Mouse (Mus musculus): Measurements from ENCODE around the gene Gpr182. TPM values are rescaled to one million over a fixed set of nuclear protein-coding genes. Genes with fewer than 3 reads are reported as not detected.

The Gpr182 gene
- total and polyA plus RNA-seq, 2 experiments from 2014 or later = 1.3 to 1.7 TPM

DNA sequence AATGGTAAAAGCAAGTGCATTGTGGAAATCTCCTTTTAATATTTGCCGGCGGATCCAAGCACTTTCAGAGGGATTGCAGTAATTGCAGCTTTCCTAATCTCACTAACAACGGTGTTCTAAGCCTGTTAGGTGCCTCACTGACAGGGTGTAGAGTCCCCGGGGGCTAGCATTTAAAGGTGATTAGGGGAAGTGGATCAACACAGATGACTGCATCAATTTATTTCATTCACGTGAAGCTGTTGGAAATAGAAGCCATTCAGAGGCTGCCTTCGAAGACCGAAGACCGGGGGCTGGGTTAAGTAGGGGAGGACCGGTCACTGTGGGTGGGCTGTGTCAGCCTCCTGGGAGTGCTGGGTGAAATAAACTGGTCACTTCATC is 20.6 kb downstream of the Gpr182 start:
- no peak for TF ChIP-seq CTCF (IDR thresholded peaks at IDR 0.05; ENCODE audit: low read depth)
- H3K36me3 ChIP-seq (ENCODE audit: insufficient read depth) = no peaks in the 10 kb centered on the region
- H3K9me3 ChIP-seq (ENCODE audit: low read length) = no peaks in the 10 kb centered on the region
- 6% methylated on average over 9 of the region's 9 CpGs for WGBS
- H3K9ac ChIP-seq = no peak overlapping the region
- H3K4me1 ChIP-seq (ENCODE audit: insufficient read depth) = no peaks in the 10 kb centered on the region
- no peak; the same call in 1 of the 2 replicates for ATAC-seq
- 0 out of 2 replicates have a peak, but pooled peaks cover 5% of the 10 kb centered on the region for H3K27me3 ChIP-seq (ENCODE audit: insufficient read depth, low read length)
- no peak overlapping the region for H3K4me2 ChIP-seq (ENCODE audit: low read depth)
- H3K27ac ChIP-seq (ENCODE audit: low read depth, low read length) = no peak overlapping the region
- no peak for DNase-seq
- no peak overlapping the region for H3K4me3 ChIP-seq (ENCODE audit: low read depth, low read length)

GRCm38 (mm10) chr10:127730285-127730932 is 21.1 kb downstream of the Gpr182 start:
- Histone ChIP-seq H3K4me2 (ENCODE audit: low read depth) (no peak overlapping the region), H3K27ac (ENCODE audit: low read depth, low read length) (no peak overlapping the region), H3K9ac (no peak overlapping the region), H3K27me3 (ENCODE audit: insufficient read depth, low read length) (0 out of 2 replicates have a peak, but pooled peaks cover 5% of the 10 kb centered on the region), H3K4me1 (ENCODE audit: insufficient read depth) (no peaks in the 10 kb centered on the region), H3K4me3 (ENCODE audit: low read depth, low read length) (no peak overlapping the region), H3K9me3 (ENCODE audit: low read length) (no peaks in the 10 kb centered on the region), H3K36me3 (ENCODE audit: insufficient read depth) (no peaks in the 10 kb centered on the region)
- WGBS = 45% methylated on average over 11 of the region's 11 CpGs
- TF ChIP-seq CTCF (IDR thresholded peaks at IDR 0.05; ENCODE audit: low read depth) = no peak
- DNase-seq = no peak
- ATAC-seq = no peak; the same call in 1 of the 2 replicates

DNA sequence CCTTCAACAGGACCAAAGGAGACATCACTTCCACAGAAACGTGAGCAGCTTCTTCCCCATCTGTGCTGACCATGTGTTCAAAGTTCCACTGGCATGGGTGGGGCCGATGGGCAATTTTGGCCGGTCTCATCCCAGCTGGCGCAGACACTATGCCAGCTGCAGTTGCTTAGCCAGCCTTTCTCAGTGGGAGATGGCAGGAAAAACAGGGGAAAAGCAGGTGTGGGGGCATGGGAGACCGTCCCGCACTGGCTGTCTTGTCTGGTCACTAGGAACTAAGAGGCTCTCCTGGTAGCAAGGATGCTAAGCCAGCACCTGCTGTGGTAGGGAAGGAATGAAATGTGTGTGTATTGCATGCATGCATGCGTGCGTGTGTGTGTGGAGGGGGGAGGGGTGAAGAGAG is 23.1 kb downstream of the Gpr182 start:
- Histone ChIP-seq H3K9me3 (ENCODE audit: low read length) (no peaks in the 10 kb centered on the region), H3K9ac (no peak overlapping the region), H3K4me3 (ENCODE audit: low read depth, low read length) (no peak overlapping the region), H3K36me3 (ENCODE audit: insufficient read depth) (no peaks in the 10 kb centered on the region), H3K4me2 (ENCODE audit: low read depth) (no peak overlapping the region), H3K27ac (ENCODE audit: low read depth, low read length) (no peak overlapping the region), H3K27me3 (ENCODE audit: insufficient read depth, low read length) (0 out of 2 replicates have a peak, but pooled peaks cover 5% of the 10 kb centered on the region), H3K4me1 (ENCODE audit: insufficient read depth) (no peaks in the 10 kb centered on the region)
- peak; percentile 39 for DNase-seq
- TF ChIP-seq CTCF (IDR thresholded peaks at IDR 0.05; ENCODE audit: low read depth) = no peak
- ATAC-seq = peak; percentile 10; the same call in 1 of the 2 replicates
- WGBS = 59% methylated on average over 8 of the region's 8 CpGs

DNA sequence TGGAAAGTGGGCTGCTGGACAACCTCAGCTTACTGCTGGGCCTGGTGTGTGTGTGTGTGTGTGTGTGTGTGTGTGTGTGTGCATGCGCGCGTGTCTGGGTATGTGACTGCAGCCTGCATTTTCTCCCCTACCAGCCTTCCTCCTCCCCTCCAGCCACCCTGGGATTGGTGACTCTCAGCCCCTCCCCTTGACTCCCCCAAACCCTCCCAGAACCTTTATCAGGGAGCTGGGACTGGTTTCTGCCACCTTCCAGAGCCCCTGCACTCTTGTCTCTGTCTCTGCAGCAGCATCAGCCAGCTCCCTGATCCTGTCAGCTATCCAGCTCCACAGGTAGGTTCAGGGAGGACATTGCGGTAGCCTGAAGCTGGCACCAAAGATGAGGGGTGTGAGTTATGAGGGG is 26.4 kb downstream of the Gpr182 start:
- TF ChIP-seq CTCF (IDR thresholded peaks at IDR 0.05; ENCODE audit: low read depth) = no peak
- H3K4me3 ChIP-seq (ENCODE audit: low read depth, low read length) = no peak overlapping the region
- H3K4me2 ChIP-seq (ENCODE audit: low read depth) = no peak overlapping the region
- H3K9me3 ChIP-seq (ENCODE audit: low read length) = no peaks in the 10 kb centered on the region
- no peak for ATAC-seq
- WGBS = 84% methylated on average over 4 of the region's 4 CpGs
- no peaks in the 10 kb centered on the region for H3K36me3 ChIP-seq (ENCODE audit: insufficient read depth)
- DNase-seq = no peak
- no peak overlapping the region for H3K9ac ChIP-seq
- no peak overlapping the region for H3K27ac ChIP-seq (ENCODE audit: low read depth, low read length)
- H3K4me1 ChIP-seq (ENCODE audit: insufficient read depth) = no peaks in the 10 kb centered on the region
- 0 out of 2 replicates have a peak, but pooled peaks cover 11% of the 10 kb centered on the region for H3K27me3 ChIP-seq (ENCODE audit: insufficient read depth, low read length)

DNA sequence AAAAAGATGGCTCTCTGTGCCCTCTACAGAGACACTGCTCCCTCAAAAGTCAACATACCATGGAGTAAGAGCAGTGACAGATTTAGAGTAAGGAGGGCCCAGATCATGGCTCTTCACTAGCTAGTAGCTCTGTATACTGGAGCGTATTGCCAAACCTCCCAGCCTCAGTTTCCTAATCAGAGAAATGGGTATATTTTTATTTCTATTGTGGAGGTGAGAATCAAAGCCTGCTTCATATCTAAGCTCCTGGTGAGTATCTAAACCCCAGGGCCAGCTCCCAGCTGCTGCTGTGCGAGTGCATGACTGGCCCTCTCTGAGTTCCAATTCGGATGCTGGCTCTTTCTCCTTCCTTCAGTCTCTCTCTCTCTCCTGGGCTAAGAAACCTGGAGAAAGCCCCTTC is 27.4 kb downstream of the Gpr182 start, which contains the start of gene Tac2:
TSS of gene Tac2 (plus strand) at position 301 of the 400 bp plus-strand sequence.
- H3K27me3 ChIP-seq (ENCODE audit: insufficient read depth, low read length) = 0 out of 2 replicates have a peak, but pooled peaks cover 6% of the 10 kb centered on the region
- H3K4me3 ChIP-seq (ENCODE audit: low read depth, low read length) = no peak within 1 kb of the TSS
- H3K36me3 ChIP-seq (ENCODE audit: insufficient read depth) = no peaks in the 10 kb centered on the region
- H3K4me2 ChIP-seq (ENCODE audit: low read depth) = no peak within 1 kb of the TSS
- no peak for TF ChIP-seq CTCF (IDR thresholded peaks at IDR 0.05; ENCODE audit: low read depth)
- ATAC-seq (no peak), DNase-seq (no peak)
- H3K9me3 ChIP-seq (ENCODE audit: low read length) = no peaks in the 10 kb centered on the region
- 80% methylated on average over 3 of the region's 3 CpGs for WGBS
- H3K9ac ChIP-seq = no peak within 1 kb of the TSS
- H3K27ac ChIP-seq (ENCODE audit: low read depth, low read length) = no peak within 1 kb of the TSS
- no peaks in the 10 kb centered on the region for H3K4me1 ChIP-seq (ENCODE audit: insufficient read depth)

DNA sequence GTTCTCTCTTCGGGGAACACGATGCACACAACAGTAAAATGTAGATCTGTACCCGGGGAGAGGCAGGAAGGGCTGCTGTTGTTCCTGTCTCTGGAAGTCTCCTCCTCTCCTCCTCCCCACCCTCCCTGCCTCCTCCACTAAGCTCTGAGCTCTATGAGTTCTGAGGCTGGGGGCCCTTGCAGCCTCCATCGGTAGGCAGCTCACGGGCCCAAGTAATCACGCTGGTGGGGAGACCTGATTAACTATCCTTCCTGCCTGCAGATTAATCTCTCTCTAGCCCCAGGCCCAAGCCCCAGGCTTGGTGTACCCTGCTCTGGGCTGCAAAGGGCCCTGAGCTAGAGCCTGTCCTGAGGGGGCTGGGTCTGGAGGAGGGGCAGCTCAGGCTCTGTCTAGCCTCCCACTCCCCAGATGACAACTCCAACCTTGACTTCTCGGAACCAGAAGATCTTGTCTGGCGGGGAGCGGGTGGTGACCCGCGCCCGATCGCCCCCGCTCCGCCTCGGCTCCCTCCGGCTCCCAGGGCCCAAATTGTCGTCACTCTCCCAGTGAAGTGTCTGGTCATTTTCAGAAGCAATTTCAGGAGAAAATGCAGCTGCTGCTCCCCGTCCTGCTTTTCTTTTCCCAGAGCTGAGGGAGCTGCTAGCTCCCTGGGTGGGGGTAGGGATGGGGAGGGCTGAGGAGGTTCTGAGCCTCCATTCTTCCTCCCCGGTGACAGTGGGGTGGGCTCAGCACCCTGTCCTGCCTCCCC is 29.7 kb downstream of the Gpr182 start:
- 14% methylated on average over 20 of the region's 20 CpGs for WGBS

GRCm38 (mm10) chr10:127712736-127713135 is 38.8 kb downstream of the Gpr182 start:
- peak; percentile 45; the same call in 1 of the 2 replicates for ATAC-seq
- no peak for TF ChIP-seq CTCF (IDR thresholded peaks at IDR 0.05; ENCODE audit: low read depth)
- no peaks in the 10 kb centered on the region for H3K36me3 ChIP-seq (ENCODE audit: insufficient read depth)
- no peak overlapping the region for H3K9ac ChIP-seq
- DNase-seq = no peak
- H3K27ac ChIP-seq (ENCODE audit: low read depth, low read length) = no peak overlapping the region
- H3K4me1 ChIP-seq (ENCODE audit: insufficient read depth) = no peaks in the 10 kb centered on the region
- no peak overlapping the region for H3K4me2 ChIP-seq (ENCODE audit: low read depth)
- H3K4me3 ChIP-seq (ENCODE audit: low read depth, low read length) = no peak overlapping the region
- no peaks in the 10 kb centered on the region for H3K27me3 ChIP-seq (ENCODE audit: insufficient read depth, low read length)
- 72% methylated on average over 6 of the region's 6 CpGs for WGBS
- H3K9me3 ChIP-seq (ENCODE audit: low read length) = no peaks in the 10 kb centered on the region

More for the DNA sequence above, 29.7 kb downstream of the Gpr182 start:
- Histone ChIP-seq H3K27me3 (ENCODE audit: insufficient read depth, low read length) (0 out of 2 replicates have a peak, but pooled peaks cover 6% of the 10 kb centered on the region), H3K4me1 (ENCODE audit: insufficient read depth) (no peaks in the 10 kb centered on the region), H3K36me3 (ENCODE audit: insufficient read depth) (no peaks in the 10 kb centered on the region), H3K4me3 (ENCODE audit: low read depth, low read length) (no peak overlapping the region), H3K4me2 (ENCODE audit: low read depth) (peak overlapping the region; percentile 23; the same call in 1 of the 2 replicates), H3K9me3 (ENCODE audit: low read length) (no peaks in the 10 kb centered on the region), H3K9ac (peak overlapping the region; percentile 33), H3K27ac (ENCODE audit: low read depth, low read length) (no peak overlapping the region)
- TF ChIP-seq CTCF (IDR thresholded peaks at IDR 0.05; ENCODE audit: low read depth) = no peak
- DNase-seq (peak; percentile 13), ATAC-seq (peak; percentile 64)
